Mouse (Mus musculus) mouse embryonic stem cell (cell line): Measurements from ENCODE around the gene Odf3l1.

Experiments
- in situ Hi-C, 2 experiments: fragments of 300-500 bp; cut with MboI; formaldehyde crosslinking; loops; 1 replicate in 1 of 2; 3 replicates in 1 of 2; pipeline ENCODE4 v1.14.3; 2019 to 2020; ENCODE audit warnings: low sequenced_read_pairs in 2 of 2, low pct_unique_long_range_greater_than_20kb in 1 of 2, mixed read lengths in 1 of 2; ENCODE audit not compliant: unreplicated experiment in 1 of 2

Odf3l1 gene

GRCm38 (mm10) chr9:56860486-56861269, 3.8 kb downstream of the Odf3l1 start:
- in situ Hi-C loops, result no loop called here

DNA sequence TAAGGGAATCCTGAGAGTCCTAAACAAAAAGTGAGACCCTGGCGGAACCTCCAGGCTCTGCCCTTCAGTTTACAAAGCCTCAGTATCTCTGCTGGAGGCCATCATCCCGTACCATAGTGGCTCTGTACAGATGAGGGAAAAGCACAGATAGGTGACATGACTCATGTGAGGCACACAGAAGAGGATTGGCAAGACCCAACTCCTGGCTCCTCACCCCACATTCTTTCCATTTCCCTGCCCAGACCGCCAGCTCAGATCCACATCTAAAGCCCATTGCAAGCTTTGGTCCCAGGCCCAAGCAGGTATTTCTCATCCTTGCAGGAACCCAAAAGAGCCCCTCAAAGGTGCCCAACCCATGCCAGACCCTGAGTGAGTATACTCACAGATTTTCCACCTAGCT, 4.4 kb downstream of the Odf3l1 start:
- in situ Hi-C loops, result no loop called here

DNA sequence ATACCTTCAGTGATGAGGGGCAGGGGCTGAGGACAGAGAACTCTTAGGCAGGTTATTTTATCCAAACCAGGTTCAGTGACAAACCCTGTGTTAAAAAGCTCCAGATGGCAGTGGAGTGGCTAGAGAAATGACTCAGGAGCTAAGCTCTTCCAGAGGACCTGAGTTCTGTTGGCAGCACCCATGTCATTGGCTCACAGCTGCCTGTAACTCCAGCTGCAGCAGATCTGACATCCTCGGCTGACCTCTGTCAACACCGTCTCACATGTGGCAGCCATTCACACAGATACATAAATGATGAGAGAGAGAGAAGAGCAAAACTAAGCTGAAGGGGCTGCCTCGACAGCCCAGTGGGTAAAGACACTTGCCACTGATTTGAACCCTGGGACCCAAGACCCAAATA, 7.0 kb downstream of the Odf3l1 start:
- in situ Hi-C loops, result no loop called here

DNA sequence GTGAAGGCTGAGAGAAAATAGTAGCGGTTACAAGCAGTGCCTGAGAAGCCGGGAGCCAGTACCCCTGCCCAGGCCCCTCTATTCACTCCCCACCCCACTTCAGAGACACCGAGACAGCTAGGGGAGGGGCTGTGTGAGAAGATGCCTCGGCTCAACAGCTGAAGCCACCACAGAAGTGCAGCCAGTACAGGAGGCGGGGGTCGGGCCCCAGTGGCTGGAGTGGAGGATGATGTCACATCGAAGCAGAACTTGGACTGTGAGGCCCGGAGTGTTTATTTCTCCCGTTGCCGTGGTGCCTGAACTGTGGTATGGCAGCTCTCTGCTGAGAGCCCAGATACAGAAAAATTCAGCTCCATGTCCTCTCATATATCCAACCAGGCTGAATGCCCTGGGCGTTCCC, 12.7 kb downstream of the Odf3l1 start:
- in situ Hi-C loops, result no loop called here

GRCm38 (mm10) chr9:56850905-56851252, 13.6 kb downstream of the Odf3l1 start:
- in situ Hi-C loops, result no loop called here

DNA sequence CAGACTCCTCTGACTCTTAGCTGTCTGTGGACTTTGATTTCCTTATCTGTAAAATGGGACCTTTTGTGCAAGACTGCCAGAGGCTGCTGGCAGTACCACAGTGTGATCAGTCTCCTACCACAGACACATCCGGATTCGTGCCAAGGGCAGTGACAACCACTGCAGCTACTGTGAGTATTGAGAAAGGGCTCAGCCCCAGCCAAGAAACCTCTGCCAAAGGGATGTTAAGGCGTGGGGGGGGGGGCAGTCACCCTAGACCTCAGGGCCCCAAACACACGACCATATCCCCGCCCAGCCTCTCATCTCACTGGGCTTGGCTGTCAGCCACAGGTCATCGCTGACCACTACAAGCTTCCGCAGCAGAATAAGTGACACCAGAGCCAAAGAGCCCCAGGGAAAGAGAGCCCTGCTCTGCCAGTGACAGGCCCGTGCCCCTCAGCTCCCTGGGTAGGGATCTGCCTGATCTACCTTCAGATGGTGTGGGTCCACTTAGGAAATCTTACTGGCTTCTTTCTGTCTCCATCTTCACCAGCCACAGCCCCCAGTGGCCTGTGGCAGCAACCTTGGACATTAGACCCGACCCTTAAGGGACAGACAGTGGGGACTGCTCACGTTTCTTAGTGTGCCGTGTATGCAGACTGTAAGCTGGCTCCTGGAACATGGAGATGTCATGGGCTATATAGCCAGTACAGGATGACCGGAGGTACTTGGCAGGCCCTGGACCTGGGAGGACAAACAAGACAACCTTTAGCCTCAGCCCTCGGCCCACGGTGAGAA, 14.2 kb downstream of the Odf3l1 start:
- in situ Hi-C loops, result no loop called here

- in situ Hi-C loops, result no loop called here
These were observed 17.0 kb downstream of the Odf3l1 start for GRCm38 (mm10) chr9:56847523-56847922.

- in situ Hi-C loops, result no loop called here
These were observed 19.8 kb downstream of the Odf3l1 start for GRCm38 (mm10) chr9:56844644-56845043.

- in situ Hi-C loops, result no loop called here
These were observed 20.7 kb downstream of the Odf3l1 start for GRCm38 (mm10) chr9:56843679-56844188.

DNA sequence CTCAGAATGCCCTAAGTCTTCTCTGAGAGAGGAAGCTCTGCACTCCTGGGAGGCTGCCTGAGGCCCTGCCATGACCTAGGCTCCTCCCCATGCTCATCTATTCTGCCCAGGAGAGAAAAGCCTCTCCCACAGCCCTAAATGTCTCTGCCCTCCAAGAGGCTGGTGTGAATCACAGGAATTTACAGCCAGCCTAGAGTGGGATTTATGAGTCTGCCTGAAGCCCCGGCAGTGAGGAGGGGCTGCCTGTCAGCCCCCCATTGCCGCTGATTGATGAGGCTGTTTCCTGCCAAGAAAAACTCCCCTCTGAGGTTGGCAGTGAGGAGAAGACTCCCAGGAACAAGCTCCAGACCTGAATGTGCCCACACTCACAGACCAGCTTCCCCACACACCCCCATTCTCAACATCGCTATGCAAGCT, 22.2 kb downstream of the Odf3l1 start:
- in situ Hi-C loops, result no loop called here

GRCm38 (mm10) chr9:56841864-56842263, 22.6 kb downstream of the Odf3l1 start:
- in situ Hi-C loops, result no loop called here

DNA sequence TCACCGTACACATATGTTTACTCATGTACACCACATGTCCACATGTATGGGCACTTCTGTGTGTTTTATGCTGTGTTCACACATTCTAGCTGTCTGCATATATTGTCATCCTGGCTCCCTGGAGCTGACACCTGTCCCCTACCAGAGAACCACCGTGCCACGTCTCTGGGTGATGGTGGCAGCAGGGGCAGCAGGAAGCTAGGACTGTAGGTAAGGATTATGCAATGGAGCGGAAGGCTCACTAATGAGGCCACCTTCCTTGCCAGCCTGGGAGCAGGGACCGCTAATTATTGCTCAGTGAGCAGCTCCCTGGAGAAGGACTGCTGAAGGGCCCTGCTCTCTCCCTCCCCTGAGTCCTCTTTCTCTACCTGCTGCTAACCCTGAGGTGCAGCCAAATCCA, 23.8 kb downstream of the Odf3l1 start:
- in situ Hi-C loops, result no loop called here

- in situ Hi-C loops, result no loop called here
These were observed 29.3 kb downstream of the Odf3l1 start for GRCm38 (mm10) chr9:56835152-56835551.

- in situ Hi-C loops, result no loop called here
These were observed 31.6 kb downstream of the Odf3l1 start for GRCm38 (mm10) chr9:56832900-56833299.

GRCm38 (mm10) chr9:56831904-56832303, 32.6 kb downstream of the Odf3l1 start:
- in situ Hi-C loops, result no loop called here

DNA sequence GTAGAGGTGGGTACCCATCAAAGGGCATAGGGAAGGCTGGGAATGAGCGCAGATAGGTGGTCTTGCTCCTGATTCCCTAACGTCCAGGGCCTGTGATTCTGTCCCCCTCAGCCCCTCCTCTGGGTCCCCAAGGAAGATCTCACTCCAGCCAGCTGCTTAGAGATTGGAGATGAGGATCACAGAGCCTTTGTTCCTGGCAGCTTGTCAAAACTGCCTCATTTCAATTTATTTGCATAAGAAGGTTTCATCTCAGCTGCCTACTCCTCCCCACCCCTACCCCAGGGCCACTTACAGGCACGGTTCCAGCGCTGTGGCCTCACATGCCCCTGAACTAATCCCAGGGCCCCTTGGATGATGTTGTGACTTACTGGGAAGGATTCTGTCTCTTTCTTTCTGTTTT, 34.3 kb downstream of the Odf3l1 start:
- in situ Hi-C loops, result no loop called here

- in situ Hi-C loops, result no loop called here
These were observed 35.6 kb downstream of the Odf3l1 start for GRCm38 (mm10) chr9:56828841-56829240.

DNA sequence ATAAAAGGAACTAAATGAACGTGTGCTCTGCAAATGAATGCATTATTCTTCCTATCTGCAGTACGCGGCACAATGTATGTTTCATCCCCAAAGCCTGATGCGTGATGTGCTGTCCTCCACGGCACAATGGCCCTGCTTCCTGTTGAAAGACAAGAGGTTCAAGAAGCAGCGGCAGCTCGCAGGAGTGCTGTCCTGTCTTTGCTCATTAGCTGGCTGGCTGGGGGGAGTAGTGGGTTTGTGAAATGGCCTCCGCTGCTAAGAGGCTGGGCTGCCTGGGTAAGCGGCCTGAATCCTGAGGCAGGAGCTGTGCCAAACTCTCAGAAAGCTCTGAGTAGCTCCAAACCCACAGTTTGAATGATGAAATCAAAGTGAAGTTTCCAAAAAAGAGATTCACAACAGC, 36.3 kb downstream of the Odf3l1 start:
- in situ Hi-C loops, result no loop called here

DNA sequence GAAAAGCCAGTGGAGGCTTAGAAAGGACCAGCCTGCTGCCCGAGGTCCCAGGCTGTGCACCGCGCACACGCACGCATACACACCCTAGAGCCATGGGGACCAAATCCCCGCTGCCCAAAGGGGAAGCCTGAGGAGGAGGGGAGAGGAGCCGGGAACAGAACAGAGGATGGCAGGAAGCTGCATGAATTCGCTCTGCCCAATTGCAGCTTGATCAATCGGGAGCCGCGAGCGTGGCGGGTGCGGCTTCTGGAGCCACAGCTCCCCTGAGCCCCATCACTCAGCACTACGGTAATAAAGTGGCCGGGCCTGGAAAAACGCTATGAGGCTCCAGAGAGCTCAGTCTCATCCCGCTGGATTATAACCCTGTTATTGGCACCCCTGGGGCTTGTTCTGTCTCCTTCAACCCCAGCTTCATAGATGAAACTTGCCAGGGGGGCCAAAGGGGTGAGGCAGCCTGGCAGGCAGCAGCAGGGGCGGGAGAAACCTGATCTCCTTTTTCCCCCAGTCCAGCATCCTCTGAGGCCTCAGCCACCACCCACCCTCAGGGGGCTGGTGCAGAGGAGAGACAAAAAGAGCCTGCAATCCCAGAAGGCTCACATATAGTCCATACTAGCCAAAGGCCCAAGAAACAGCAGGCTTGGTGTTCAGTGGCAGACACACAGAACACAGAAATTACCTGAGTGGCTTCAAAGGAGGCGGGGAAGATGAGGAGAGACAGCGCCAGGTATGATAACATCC, 38.8 kb downstream of the Odf3l1 start:
- in situ Hi-C loops, result no loop called here
